Mouse (Mus musculus): ENCODE measurements at regions not wholly inside any gene's neighbourhood (a gene's known extent, or its start where the extent isn't known, plus 50 kb on each side); places are given as distances from the start of the nearest gene placed in this dataset.
A peak's percentile ranks its signal among the peaks of the same experiment; 100 is the strongest.
"Not testable (repeated sequence)": the region's sequence is repeated elsewhere in the genome, so short reads cannot be mapped to it uniquely, and the experiment has no call there.

GRCm38 (mm10) chr10:72298824-72299551 is 355.7 kb upstream of the Zwint start:
- no peak for DNase-seq
- intact Hi-C loops (cut with DNase I), result no loop called here

- intact Hi-C loops (cut with DNase I), result not testable (repeated sequence)
These were observed 345.6 kb upstream of the Zwint start for GRCm38 (mm10) chr10:72309045-72309444.

GRCm38 (mm10) chr10:72318308-72318707 is 336.3 kb upstream of the Zwint start:
- intact Hi-C loops (cut with DNase I), result no loop called here

More at GRCm38 (mm10) chr10:72309045-72309444, 345.6 kb upstream of the Zwint start:
- DNase-seq, result not testable (repeated sequence)

GRCm38 (mm10) chr10:72320307-72320706 is 334.3 kb upstream of the Zwint start:
- intact Hi-C loops (cut with DNase I), result no loop called here
- no peak for DNase-seq

More at GRCm38 (mm10) chr10:72318308-72318707, 336.3 kb upstream of the Zwint start:
- no peak for DNase-seq

- intact Hi-C loops (cut with DNase I), result no loop called here
- no peak for DNase-seq
These were observed 328.0 kb upstream of the Zwint start for GRCm38 (mm10) chr10:72326624-72327023.

- intact Hi-C loops (cut with DNase I), result no loop called here
- DNase-seq, result no peak
These were observed 307.4 kb upstream of the Zwint start for GRCm38 (mm10) chr10:72347253-72347652.

- intact Hi-C loops (cut with DNase I), result no loop called here
These were observed 306.5 kb upstream of the Zwint start for GRCm38 (mm10) chr10:72347949-72348663.

GRCm38 (mm10) chr10:72352810-72353209 is 301.8 kb upstream of the Zwint start:
- no peak for DNase-seq
- intact Hi-C loops (cut with DNase I), result no loop called here

More at GRCm38 (mm10) chr10:72347949-72348663, 306.5 kb upstream of the Zwint start:
- DNase-seq, result no peak

- DNase-seq, result no peak
- intact Hi-C loops (cut with DNase I), result no loop called here
These were observed 301.1 kb upstream of the Zwint start for GRCm38 (mm10) chr10:72353515-72353914.

GRCm38 (mm10) chr10:72383351-72383750 is 271.3 kb upstream of the Zwint start:
- intact Hi-C loops (cut with DNase I), result no loop called here
- DNase-seq, result no peak

- intact Hi-C loops (cut with DNase I), result no loop called here
- no peak for DNase-seq
These were observed 269.8 kb upstream of the Zwint start for GRCm38 (mm10) chr10:72384826-72385225.

GRCm38 (mm10) chr10:72391397-72391796 is 263.2 kb upstream of the Zwint start:
- intact Hi-C loops (cut with DNase I), result no loop called here
- DNase-seq, result peak; percentile 1 to 3

- intact Hi-C loops (cut with DNase I), result no loop called here
- DNase-seq, result no peak
These were observed 261.2 kb upstream of the Zwint start for GRCm38 (mm10) chr10:72393279-72394041.

- intact Hi-C loops (cut with DNase I), result no loop called here
- no peak for DNase-seq
These were observed 260.3 kb upstream of the Zwint start for GRCm38 (mm10) chr10:72394367-72394766.

GRCm38 (mm10) chr10:72403290-72403689 is 251.4 kb upstream of the Zwint start:
- intact Hi-C loops (cut with DNase I), result no loop called here
- DNase-seq, result no peak

- no peak for DNase-seq
- intact Hi-C loops (cut with DNase I), result no loop called here
These were observed 244.3 kb upstream of the Zwint start for GRCm38 (mm10) chr10:72410305-72410704.

GRCm38 (mm10) chr10:72411670-72412069 is 243.0 kb upstream of the Zwint start:
- DNase-seq, result no peak
- intact Hi-C loops (cut with DNase I), result no loop called here

- intact Hi-C loops (cut with DNase I), result no loop called here
- no peak for DNase-seq
These were observed 200.0 kb upstream of the Zwint start for GRCm38 (mm10) chr10:72454629-72455028.

- intact Hi-C loops (cut with DNase I), result no loop called here
- DNase-seq, result peak in 1 of 2 experiments; percentile 1
These were observed 170.3 kb upstream of the Zwint start for GRCm38 (mm10) chr10:72484315-72484714.

GRCm38 (mm10) chr10:72532431-72532830 is 122.2 kb upstream of the Zwint start:
- DNase-seq, result no peak
- intact Hi-C loops (cut with DNase I), result no loop called here

GRCm38 (mm10) chr10:72533427-72533826 is 121.2 kb upstream of the Zwint start:
- intact Hi-C loops (cut with DNase I), result no loop called here
- DNase-seq, result no peak
